Mouse (Mus musculus): ENCODE data around the gene Arl4d.

DNA sequence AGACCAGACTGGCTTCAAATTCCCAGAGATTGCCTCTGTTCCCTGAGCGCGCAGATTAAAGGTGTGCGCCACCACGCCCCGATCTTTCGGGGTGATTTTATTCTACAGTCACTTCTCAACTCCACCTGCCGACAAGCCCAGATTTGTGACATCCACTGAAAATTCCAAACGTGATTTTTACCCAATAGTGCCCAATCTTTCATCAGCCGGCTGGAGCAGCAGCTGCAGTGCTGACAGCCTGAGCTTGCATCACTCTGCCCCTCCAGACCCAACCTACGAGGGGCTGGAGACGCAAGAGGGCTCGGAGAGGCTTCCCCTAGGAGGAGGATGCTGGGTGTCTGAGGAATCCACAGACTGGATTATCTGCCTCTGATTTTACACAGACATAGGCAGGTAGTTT lies 12.3 kb downstream of the Arl4d start:
- TF ChIP-seq TAL1 (IDR thresholded peaks at IDR 0.05; ENCODE audit: low read length) (no peak), GATA1 (IDR thresholded peaks at IDR 0.05; ENCODE audit: low read length) (no peak)
